Mouse (Mus musculus): ENCODE data around the gene Fryl.

Fryl gene

DNA sequence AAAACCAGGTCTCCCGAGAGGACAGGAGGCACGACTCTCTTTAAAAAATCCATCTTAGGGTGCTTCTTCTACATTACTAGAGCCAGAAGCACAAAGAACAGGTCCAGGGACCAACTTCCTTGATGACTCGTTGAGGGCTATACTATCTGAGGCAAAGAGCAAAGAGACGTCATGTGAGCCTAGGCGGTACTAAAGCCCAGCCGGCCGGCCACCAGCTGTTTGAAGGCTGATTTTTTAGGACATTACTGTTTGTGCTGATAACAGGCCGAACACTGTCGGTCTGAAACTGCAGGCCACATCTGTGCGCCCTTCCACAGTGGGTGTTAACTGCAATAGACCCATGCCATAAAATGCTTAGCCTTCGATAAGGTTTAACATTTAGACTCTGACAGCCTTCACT is 64.7 kb downstream of the Fryl start:
- no peak for DNase-seq

DNA sequence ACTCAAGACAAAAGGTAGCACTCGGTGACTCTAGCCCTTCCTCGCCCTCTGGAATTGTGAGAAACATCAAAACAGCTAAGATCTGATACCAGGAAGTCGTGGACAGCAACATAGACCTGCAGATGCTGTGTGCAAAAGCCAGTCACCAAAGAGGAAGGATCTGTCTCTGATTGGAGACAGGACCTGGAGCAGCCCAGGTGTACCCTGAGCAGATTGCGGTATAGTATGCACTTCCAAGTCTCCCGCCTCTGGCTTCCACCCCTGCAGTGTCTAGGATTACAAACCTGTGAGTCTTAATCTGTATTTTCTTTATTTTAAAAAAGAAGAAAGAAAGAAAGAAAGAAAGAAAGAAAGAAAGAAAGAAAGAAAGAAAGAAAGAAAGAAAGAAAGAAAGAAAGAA is 66.3 kb downstream of the Fryl start:
- no peak for DNase-seq

DNA sequence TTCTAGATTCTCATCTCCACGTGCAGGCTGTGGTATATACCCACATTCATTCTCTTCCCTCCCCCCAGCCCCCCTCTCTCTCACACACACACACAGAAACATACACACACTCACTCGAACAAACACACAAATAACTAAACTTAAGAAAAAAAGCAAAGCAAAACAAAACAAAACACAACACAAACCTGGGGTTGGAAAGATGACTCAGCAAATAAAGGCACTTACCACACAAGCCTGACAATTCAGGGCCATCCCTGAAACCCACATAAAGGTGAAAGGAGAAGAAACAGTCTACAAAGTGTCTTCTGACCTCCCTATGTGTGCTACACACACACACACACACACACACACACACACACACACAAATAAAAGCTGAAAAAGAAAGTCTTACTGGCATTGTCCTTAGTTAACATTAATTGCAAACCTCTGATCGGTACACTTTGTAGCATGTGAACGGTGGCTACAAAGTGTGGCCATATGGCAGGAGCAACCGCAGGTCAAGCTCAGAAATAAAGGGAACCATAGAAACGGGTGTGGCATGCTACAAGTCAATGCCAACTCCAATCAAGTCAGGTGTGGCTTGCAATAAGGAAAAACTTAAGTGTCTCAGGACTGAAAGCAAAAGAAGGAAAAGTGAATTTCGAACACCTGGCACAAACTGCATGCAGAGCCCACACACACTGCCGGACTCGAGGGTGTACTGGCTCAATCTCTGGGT is 66.8 kb downstream of the Fryl start:
- DNase-seq: no peak

DNA sequence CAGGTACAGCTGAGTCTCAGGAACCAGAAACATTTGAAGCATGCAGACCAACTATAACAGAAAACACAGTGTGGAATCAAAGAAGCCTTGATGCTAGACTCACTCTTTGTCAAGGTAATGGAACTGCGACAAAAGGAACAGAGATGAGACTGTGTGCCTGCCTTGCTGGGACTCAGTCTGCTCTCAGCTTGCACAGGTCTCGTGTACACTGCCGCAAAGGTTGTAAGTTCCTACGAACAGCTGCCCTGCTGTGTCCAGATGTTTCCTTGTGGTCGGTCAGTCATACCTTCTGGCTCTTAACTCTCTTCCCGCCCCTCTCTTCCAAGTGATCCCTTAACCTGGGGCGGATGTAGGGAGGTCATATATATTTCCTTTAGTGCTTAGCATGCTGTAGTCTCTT is 67.8 kb downstream of the Fryl start:
- no peak for DNase-seq

DNA sequence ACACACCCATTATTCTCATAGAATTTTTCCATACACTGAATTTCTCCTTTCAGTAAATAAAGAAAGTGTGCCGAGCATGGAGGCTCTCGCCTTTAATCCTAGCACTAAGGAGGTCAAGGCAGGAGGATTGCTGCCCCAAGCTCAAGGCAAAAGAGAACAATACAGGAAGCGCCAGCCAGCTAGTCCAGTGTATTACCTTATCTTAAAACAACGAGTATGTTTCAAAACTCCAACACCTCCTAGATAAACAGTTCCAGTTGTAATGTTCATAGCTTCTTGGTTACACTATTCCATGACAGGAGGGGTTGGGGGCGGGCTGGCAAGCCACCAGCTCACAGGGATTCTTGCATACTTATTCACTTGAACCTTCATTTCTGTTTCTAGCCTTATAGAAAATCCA is 68.3 kb downstream of the Fryl start:
- no peak for DNase-seq

DNA sequence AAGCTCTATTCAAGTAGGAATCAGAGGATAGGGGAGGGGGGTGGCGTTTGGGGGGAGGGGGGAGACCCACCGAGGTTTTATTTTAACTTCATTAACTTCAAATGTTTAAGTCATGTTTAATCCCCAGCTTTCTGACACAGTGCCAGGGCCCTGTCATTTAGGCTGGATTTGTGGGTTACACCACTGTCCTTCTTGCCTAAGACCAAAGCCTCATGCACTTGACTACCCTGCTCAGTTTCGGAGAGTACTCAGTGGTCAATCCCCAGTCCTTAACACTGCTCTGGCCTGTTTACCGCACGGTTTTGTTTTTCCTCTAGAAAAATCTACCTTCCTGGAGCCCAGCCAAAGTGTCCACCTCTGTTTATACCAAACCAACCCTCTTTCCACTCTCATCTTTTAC is 69.5 kb downstream of the Fryl start:
- DNase-seq: no peak

DNA sequence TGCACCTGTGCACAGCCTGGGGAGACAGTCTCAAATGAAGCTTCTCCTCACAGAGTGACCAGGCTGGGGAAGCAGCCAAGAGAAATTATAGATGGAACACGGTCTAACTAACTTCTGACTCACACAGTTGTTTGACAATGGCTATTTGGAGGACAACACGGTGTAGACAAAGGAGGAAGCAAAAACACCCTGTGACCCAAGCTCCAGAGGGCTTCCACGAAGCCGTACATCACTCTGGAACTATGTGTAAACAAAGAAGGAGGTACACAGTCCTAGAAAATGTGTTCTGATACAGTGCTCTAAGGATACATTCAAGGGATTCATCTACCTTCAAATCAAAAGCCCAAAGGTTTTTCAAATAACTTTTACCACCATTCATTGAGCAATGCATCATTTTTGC is 71.0 kb downstream of the Fryl start:
- DNase-seq: no peak

DNA sequence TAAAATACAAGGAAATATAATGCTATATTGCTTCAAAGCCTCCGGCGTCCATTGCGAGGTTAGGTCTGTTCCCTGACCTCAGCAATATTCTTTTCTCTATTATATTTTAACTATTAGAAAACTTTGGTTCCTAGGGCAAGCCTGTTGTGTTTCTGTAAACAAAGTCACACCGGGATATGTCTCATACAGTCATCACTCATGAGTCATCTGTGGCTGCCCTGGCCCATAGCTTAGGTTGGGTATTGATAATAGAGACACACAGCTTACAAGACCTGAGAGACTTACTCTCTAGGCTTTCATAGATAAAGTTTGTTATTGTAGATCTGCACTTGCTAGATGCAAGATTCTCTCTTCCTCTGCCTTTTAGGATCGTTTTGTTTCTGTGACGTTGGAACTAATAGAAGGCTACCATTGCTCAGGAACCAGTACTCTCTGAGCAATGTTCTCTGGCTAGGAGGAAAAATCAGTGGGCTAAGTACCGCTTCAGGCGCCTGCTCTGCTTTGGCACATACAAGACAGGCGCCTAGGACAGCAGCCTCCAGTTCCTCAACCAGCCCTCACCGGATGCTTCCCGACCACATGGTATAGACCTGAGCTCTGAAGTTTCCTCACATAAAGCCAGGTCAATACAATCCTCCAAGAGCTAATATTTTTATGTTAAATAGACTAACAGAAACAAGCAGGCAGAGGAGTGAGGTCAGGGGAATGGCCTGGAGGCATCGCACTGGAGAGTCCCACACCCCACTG is 73.5 kb downstream of the Fryl start:
- no peak for DNase-seq

DNA sequence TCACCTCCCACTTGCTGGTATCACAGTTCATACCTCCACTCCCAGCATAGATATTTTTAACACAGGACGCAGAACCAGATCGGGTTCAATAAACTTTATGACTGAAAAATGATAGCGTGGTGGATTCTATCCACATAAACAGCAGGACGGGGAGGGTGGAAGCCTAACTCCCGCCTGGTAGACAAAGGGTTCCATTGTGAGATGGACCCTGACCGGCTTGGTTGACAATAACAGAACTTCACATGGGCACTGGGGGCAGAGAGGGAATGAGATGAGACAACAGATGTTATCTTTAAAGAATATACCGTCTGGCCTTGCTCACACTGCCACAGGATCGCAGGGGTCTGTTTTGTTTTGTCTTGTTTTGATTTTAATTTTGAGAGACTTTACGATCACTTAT is 74.2 kb downstream of the Fryl start:
- DNase-seq: no peak

DNA sequence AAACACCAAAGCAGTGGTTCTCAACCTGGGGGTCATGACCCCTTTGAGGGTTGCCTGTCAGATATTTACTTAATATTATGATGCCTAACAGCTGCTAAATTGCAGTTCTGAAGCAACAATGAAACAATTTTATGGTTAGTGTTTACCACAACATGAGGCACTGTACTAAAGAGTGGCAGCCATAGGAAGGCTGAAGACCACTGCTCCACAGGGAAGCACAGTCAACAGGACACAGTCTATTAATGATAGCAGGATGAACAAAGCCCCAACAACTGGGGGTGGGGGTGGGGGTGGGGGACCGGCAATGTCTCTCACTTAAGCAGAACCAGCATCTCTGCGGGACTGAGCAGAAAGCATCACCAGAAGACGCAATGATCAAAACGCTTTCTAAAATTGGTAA is 80.1 kb downstream of the Fryl start:
- DNase-seq: no peak

DNA sequence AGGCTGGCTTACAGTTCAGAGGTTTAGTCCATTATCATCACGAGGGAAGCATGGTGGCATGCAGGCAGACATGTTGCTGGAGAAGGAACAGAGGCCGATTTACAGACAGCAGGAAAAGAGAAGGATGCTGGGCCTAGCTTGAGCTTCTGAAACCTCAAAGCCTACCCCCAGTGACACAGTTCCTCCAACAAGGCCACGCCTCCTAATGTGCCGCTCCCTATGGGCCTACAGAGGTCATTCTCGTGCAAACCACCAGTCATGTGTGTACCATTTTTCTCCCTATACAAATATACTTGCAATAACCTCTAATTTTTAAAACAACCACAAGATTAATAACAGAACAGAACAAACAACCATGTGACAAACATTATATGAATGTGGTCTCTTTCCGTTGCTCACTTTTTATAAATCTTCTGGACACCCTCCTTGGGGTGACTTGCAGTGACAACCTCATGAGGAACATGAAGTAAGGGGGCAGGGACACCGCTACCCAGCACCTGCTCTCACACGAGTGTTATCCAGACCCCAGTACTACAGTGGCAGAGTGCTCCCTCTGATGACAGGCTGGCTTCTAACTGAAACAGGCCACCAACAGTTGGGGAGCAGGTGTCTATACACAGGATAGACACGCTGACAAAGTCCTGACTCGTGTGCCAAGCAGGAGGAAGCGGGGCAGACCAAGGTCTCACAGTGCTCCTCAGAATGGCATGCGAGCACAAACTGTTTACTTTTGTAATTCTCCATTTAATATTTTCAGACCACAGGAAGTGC is 80.9 kb downstream of the Fryl start:
- DNase-seq: no peak

DNA sequence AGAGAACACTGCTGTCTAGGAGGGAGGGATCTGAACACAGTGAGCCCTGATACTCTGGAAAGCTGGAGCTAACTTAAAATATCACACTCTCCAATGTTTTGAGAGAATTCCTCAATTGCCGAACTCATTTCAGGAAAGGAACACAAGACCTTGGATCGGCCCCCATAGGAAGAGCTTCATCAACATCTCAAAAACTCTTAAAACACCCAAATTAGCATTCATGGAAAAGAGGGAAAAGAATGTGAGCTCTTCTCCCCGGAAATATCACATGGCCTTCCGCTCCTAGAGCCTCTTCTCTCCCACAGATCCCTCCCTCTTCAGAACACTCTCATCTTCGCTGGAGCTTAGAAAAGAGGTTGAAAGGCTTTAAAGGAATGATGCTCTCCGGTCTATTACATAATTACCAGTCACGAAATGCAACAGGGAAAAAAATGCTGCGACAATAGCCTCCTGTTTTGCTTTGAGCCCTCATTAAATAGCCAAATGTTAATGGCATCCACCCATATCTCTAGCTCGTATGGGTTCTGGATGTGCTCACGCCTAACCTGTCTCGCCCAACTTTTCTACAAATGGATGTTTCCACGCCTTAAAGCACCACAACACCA is 84.4 kb downstream of the Fryl start:
- no peak for DNase-seq

DNA sequence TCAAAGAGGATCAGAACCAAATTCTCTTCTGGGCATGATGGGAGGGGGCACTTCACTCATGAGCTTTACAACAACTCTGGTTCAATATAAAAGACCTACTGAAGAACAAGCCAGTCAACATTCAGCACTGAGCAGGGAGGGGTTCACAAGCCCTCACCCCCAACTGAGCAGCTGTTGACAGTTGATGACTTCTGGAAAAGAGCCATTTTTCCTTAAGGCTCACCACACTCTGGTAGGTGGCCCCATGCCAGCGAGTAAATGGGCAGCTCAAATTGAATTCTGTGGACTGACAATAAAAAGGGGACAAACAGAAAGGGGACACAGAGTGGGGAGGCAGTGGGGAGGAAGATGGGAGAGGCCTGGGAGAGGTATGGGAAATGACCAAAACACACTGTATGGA is 85.2 kb downstream of the Fryl start:
- DNase-seq: no peak

DNA sequence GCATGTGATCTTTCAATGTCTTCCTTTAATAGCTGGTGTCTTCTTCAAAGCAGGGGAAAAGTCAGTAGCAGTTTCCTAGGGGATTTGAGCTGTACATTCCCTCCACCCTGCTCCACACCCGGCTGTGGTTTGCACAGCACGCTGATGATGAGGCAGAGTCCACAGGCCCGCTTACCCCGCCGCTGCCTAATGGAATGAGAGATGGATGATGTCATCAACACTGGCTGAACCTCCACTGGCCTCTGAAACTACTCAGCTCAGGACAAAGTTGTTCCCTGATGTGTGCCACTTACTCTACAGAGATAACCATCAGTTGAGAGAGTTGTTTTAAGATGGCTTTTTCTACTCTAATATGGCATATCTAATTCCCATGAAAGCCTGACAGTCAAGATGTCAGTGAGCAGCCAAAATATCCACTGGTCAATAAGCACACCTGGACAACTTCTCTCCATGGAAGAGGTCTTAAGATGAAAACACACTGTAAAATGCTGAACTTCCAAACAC is 87.6 kb downstream of the Fryl start:
- no peak for DNase-seq

DNA sequence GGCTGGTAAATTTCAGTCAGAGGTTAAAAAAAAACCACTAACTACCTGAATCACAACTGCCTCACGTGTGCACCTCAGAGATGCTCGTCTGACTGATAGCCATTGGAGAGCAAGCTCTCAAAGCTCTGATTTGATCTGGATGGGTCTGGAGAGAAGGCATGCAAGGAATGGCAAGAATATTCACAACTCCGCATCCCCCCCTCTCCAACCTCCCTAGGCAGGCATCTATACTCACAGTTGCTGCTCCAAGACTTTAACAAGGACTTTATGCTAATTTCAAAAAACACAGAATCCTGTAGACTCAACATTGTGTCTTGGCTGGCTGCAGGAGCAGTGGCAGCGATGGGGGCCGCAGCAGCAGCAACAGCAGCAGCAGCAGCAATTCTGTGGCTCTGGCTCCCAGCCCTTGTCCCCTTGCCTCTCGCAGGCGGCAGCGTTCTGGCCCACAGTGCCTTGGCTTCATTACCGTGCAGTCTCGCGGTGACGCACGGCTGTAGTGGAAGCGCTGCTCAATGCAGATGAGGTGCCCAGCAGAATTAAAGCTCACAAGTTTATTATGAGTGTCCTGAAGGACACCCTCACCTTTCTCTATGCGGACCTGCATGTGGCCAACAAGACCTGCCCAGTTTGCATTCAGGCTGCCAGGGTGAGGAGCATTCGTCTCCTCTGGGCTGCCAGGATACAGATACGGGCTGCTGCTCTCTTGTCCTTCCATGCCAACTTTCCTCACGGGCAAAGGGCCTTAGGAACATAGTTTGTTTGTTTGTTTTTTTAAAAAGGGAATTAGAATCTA is 88.2 kb downstream of the Fryl start:
- no peak for DNase-seq

DNA sequence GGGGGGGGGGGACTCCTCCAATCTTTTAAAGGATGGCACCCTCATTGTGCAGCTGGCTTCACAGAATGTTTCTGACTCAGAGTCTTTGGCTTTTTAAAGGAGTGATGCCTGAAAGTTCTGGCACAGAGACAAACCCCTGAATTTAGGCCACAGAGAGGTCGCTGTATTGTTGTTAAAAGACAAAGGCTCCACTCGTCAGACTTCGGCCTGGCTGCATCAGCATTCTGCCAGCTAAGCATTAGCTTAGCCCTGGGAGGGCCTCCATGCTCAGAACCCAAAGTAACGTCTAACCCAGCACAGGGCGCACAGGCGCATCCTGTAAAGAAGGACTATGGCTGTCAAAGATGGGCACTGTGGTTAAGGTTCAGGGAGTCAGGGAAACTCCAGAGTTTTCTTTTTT is 92.4 kb downstream of the Fryl start:
- DNase-seq: no peak

DNA sequence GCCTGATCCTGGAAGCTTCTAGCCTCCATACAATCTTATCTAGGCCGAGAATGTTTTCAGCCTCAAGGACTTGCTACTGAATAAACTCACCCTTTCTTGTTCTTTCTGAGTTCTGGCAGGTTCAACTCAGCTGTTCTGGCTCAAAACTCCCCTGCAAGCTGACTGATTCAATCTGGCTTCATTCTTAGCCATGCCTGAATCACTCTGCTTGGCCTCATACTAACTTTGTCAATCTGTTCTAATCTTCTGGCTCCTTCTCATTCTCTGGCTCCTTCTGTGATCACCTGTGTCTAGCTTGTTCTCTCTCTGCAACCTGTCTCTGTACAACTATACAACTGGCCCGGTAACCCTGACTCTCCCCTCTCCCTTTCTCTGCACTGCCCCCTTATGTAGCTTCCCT is 93.9 kb downstream of the Fryl start:
- DNase-seq: no peak

DNA sequence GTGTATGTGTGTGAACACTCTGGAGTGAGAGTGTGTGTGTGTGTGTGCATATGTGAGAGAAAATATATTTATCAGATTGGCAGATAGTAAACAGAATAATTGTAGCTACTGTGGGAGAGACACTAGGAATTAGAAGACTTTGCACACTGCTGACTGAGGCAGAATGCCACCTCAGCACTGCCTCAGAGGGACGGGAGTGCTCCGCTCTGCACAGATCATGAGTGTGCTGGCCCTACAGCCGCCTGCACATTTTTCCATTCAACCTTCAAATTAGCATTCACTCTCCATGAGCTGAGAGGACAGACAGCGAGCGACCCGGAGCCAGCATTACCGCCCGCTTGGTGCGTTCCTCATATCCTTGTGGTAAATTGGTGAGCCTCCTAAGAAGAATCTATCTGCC is 96.0 kb downstream of the Fryl start:
- no peak for DNase-seq

DNA sequence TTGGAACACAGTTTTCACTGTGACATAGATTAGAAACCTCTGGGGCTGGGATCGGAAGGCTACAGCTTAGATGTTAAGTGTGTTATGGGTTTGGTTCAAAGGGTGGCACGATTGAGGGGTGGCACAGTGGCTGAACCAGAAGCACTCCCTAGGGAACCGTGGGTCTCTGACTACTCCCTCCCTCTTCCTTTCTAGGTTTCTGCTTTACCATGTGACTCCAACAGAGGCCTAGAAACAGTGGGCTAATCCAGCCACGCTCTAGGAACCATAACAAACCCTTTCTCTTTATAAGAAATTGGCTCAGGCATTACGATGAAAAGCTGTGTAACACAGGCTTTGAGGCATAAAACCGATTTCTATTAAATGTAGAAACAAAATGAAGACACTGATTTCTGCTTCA is 98.9 kb downstream of the Fryl start:
- no peak for DNase-seq

DNA sequence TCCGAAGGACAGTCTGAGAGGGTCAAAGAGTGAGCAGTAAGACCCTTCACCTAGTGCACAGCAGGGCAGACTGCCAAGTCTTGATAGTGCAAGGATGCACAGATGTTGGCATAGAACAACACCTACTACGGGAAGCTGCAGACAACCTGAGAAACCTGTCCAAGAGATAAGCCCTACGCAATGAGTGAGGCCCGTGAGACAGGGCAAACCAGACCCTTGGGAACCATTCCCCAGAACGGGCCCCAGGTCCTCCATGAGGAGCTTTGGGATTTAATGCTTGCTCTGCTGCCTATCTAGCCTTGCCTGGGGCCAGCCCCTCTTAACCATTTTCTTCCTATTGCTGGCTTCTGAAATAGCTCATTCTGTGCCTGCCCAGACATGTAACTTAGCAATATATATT is 99.4 kb downstream of the Fryl start:
- DNase-seq: no peak

DNA sequence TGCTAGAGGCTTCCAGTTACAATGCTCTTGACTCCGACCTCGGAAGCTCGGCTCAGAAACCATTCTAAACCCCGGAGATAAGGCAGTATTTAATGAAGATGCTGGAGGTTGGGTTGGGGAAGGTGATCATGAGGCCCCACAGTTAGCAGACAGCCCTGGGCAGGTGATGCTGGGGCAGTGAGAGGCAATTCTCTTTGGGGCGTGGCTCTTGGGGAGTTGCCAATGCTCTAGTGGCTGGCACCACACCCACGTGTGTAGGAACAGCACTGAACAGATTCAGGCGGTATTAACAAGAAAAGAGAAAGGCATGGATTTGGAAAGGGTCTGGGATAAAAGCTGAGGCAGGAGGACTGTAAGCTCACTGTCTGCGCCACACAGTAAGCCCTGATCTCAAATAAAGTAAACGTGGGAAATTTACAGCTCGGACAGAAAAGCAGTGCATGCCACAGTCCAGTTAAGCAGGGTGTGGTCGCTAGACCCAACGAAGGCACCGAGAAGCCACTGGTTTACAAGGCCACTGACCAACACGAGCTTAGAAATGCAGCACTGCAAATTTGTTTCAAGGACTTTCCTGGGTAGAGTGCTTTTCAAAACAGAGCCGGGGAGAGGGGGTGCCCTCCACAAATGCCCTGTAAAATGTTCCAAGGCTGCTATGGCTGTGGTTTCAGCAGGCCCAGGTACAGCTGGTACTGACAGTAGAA is 100.0 kb downstream of the Fryl start:
- no peak for DNase-seq

Measured in cerebellum, adult 11-12 months (tissue).